Mouse (Mus musculus) right cerebral cortex, postnatal 10 days (tissue): ENCODE measurements at regions not wholly inside any gene's neighbourhood (a gene's known extent, or its start where the extent isn't known, plus 50 kb on each side); places are given as distances from the start of the nearest gene placed in this dataset.

Experiments
- DNase-seq, 2 experiments: peaks; one replicate each; pipeline ENCODE4 v3.0.0; 2021; ENCODE audit warnings: low spot score in 2 of 2

DNA sequence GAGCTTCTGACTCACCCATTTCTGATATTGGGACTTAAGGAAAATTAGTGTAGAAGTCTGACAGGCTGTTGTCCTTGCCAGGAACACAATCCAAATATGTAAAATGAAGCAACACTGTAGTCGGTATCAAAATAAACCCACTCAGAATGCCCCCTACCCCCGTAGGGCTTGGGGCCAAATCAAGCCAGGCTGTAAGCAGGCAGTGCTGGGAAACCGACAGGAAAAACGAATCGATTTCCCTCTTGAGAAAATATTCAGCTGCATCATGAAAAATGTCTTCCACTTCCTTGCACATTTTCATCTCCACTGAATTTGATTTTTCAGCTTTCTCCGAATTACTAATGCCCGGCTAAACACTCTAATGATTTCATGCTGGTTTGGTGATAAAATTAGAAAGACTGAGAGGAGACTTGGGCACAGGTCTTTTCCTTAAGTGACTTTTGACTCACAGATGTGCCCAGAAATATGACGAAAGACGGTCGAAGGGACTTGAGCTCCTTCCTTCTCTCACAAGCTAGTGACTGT, 485.7 kb downstream of the Fat4 start:
- no peak for DNase-seq

DNA sequence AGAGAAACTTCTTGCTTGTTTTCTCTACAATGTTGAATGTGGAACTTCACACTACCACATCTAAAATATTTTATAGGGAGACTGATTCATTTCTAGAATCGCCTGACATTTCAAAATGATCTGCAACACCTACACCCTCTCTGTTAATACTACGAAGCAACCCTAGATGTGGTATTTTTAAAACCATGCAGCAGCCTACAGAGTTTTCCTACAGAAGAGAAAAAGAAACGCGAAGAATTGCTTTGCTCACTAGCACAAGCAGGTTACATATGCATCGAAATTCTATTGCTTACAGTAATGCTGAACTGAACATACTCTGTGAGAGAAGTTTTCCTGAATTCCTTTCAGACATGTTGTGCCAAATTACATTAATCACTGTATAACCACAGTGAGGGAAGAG, 488.7 kb downstream of the Fat4 start:
- no peak for DNase-seq

DNA sequence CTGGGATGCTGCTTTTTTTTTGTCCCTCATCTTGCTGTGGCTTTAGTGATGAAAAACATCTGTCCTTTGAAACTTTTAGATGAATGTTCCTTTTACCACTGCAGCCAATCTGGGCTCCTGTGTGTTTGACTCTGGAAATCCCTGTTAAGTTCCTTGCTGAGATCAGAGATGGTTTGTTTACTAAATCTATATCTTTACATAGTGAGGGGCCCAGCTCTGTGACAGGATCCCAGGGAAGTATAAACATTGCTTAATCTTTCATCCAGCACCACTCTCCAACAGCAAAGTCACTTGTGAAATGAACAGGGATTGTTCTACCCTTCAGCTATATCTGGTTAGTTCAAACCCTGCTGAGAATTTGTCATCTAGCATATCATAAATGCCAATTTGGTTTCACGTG, 501.8 kb downstream of the Fat4 start:
- no peak for DNase-seq

DNA sequence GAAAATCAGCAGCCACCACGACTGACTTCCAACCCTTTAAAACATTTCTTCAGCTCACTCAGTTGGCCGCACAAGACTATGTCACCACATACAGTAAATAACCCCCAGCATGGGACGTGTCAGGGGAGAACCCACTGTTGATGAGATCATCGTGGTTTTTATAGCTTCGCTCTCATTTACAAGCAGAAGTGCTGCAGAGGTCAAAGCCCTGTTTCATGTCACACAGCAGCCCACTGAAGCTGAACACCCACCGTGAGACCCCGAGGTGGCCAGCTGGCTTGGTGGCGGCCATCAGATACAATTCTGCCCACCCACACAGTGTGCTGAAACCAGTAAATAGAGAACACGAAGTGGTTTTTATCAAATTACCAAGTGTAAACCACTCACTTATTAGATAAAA, 503.7 kb downstream of the Fat4 start:
- no peak for DNase-seq

DNA sequence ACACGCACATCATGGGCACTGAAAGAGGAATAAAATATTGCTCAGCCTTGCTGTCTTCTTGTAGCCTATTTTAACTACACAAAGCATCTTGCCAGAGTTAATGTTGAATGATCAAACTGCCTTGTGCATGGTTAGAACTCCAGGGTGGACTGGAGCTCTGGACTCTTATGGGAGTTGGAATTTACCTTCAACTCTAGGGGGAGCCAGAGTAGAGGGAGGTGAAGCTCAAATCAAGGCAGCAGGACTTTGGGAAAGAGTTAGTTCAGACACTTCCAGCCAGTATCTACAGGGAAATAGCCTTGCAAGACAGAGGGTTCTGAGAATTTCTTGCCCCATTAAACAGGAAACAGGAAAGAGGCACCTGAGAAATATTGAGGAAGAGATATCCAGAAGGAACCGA, 505.3 kb downstream of the Fat4 start:
- DNase-seq: no peak

DNA sequence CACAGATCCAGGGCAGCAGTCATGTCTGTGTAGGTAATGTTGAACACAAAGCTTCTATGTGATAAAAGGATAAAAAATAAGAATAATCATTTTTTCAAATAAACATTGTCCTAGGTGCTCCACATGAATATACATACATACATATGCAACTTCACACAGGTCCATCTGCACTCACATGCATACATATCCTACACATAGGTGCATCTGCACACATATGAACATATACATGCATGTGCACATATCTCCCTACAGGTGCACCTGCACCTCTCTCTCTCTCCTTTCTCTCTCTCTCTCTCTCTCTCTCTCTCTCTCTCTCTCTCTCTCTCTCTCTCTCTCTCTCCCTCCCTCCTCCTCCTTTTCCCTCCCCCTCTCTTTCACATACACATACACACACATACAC, 509.9 kb downstream of the Fat4 start:
- no peak for DNase-seq

DNA sequence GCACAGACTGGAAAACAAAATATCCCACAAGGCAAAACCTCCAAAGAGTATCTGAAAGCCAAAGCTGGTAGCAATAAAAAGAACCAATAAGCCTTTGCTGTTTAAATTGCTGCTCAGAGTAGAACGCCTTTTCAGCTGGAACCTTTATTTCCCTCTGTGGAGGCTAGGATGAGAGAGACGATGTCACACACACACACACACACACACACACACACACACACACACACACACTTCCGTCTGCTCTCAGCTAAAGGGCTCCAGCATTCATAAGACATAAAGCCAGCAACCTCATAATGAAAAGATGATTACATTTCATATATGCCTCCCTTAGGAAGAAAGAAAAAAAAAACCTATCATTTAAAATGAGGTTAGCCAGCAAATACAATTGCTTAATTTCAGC, 510.5 kb downstream of the Fat4 start:
- DNase-seq: no peak

DNA sequence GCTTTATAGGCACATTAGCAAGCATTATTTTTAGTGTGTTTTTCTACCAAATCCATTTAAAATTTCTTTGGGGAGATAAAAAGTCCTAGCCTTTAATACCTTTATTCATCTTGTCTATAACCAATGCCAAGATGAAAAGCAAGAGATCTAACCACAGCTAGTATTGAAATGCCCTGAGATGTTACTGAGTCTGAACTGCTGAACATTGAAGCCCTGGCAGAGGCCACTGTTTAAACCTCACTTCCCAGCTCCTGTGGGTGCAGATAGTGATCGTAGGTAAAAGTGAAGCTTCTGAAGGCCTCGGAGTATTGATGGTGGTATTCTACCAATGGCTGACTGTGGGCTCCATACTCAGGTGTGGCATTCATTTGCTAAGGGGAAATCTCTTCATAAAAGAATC, 510.9 kb downstream of the Fat4 start:
- no peak for DNase-seq

DNA sequence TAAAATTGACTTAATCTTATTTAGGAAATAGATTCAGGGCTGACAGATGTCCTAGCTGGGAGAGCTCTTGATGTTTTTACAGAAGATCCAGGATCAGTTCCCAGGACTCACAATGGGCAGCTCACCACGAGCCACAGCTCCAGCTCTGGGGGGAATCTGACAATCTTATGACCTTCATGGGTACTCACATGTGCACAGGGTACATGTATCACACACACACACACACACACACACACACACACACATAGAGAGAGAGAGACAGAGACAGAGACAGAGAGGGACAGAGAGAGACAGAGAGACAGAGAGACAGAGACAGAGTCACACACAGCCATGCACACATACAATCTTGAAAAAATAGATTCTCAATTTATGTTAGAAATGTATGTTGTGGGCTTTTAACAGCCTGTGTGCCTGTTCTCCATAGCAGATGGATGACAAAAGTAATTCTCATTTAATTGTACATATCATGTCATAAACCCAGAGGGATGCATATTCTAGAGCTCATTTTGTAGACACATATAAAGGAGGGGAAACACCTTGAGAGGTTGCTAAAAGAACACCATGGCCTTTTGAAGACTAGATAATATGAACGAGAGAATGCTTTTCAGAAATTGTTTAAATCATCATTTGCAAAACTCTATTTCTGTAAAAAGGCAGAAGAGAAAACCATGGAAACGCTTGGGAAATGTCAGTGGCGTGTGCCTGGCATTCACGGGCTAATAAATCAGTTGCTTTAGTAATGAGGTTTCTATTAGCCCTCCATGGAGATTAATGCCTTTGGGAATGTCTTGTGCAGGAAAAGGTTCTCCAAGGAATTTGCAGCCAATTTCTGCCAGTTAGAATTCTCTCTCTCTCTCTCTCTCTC, 538.3 kb downstream of the Fat4 start:
- DNase-seq: no peak

DNA sequence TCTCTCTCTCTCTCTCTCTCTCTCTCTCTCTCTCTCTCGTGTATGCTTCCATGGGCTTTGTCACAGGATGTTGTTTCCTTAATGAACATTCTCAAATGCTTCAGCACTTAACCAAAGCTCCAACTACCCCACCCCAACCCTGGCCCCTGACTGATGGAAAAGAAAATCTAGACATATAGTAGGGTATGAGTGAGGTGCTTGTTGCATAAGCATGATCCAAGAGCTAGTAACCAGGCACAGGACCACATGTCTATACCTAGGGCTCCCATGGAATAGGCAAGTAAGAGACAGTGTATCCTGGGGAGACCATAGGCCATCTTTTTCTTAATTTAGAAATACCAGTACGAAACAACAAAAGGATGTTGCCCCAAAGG, 538.9 kb downstream of the Fat4 start:
- DNase-seq: no peak

DNA sequence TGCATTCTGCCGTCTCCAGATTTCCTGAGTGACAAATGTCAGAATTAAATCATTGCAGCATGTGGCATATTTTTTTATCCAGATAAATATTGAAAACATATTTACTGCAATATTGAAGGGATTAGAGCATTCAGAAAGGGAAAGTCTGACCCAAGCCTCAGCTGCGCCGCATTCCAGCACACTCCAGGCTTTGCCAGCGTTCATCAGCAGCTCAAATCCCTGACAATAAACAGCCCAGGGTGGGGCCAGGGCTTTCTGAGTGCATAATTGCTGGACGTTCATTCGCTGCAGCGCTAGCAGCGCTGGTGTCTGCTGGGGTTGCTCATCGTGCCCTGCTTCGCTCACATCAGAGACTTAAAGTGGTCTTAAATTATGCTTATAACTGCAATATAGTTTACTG, 556.6 kb downstream of the Fat4 start:
- DNase-seq: no peak

DNA sequence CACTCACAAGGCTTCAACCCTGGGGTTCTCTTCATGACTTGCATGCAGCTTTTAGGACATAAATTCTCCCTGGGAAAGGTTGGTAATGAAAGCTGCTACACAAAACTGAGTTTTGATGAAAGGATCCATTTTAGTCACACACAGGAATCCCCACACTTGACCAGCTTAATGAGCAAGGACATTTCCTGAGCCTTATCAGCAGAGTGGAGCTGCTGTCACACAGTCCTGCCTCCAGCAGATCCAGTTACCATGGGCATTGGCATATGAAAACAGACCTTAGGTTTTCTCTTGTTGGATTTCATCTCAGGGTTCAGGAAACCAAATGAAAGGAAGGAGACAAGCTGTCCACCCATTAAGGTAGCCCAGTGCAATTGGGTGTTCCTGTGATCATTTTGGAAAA, 568.9 kb downstream of the Fat4 start:
- DNase-seq: no peak

DNA sequence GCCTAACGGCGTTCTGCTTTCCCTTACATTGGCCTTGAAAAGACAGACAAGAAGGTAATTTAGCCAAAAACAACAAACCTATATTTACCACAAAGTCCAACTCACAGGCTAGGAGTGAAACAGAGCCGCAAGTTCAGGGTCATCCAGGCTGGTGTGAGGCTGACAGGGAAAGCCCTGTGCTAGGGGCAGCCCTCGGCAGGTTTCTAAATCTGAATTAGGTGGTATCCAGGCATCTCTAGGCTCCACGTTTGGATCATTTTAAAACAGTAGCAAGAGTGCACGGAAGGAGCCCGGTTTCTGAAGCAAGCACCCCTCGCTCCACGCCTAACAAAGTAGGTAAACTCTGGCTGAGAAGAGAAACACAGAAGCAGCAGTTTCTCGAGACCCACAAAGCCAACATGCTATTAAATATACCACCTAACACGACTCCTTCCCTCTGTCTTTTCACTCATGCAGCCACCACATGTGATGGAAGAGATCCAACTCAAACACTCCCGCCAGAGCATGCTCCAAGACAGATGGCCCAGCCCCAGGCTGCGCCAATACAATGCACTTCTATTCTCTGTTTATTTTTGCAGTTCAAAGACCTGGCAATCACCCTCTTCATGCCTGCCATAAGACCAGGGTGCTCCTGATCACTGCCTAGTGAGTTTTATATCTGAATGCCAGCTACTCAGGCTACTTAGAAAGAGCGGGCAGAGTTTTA, 573.6 kb downstream of the Fat4 start:
- peak; percentile 25 to 27 for DNase-seq

DNA sequence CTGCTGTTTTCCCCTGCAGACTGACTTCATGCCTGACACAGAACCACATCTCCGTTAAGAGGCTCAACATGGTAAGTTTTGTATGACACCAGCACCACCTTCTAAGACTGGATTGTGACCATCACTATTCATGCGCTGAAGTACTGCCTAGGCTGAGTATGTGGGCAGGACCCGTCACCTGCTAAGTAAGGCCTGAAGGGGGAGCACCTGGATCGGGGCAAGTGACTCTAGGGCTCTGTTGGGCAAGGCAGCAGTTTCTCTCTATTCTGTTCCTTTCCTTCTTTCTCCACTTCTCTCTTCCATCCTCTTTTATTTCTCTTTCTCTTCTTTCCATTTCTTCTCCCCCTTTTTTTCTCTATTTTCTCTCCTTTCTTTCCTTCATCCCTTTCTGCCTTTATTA, 574.8 kb downstream of the Fat4 start:
- DNase-seq: no peak

DNA sequence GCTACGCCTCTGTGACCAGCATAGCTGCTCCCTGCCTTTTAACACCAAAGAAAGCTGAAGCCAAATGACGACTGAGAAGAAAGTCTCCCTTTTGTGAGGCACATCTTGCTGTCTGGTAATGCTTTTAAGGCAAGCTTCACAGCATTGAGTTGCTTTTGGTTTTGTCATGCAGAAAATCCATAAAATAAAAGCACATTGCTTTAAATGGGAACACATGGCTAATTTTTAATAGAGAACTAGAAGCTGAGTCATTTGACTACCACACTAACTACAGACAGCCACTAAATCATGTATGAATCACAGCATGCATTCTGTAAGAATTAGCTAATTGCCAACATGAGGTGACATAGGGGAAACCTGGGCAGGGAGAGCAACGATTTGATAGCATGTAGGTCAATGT, 579.1 kb downstream of the Fat4 start:
- DNase-seq: no peak

DNA sequence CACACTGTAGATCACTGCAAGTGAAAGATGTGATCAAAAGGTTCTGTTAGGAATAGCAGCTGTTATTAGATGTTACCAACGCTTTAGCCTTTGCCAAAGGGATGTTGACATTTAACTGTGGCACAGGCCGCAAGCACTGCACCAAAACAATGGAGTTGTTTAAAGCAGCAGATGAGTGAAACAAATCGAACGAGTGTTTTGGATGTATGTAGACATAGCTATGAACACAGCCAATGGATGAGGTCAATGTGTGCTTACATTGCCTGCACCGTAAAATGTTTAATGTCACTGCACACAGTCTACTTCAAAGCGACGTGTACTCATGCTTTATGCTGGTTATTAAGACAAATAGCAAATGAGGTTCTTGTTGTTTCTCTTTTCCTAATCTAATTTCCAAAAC, 602.7 kb downstream of the Fat4 start:
- DNase-seq: no peak

DNA sequence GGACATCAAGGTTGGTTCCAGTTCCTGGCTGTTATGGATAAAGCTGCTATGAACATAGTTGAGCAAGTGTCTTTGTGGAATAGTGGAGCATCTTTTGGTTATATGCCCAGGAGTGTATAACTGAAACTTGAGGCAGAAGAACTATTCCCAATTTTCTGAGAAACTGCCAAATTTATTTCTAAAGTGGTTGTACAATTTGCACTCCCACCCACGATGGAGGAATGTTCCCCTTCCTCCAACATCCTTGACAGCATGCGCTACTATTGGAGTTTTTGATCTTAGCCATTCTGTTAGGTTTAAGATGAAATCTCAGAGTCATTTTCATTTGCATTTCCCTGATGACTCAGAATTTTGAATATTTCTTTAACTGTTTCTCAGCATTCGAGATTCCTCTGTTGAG, 607.6 kb downstream of the Fat4 start:
- no peak for DNase-seq

DNA sequence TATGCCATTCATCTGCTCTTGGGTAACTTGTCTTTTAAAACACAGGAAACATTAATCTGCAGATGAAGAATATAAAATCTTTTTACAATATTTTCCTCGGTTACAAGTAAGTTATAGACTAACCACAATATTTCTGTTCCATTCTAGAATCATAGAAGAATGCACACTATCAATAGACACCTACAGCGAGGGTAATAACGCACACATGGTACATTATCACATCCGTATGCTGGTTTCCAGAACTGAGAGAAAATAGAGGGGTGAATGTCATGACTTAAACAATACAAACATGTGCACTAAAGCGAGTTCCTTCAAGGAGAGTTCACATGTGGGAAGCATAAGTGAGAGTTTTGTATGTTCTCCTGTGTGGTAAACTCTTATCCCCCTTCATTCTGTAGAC, 641.3 kb downstream of the Fat4 start:
- DNase-seq: no peak

DNA sequence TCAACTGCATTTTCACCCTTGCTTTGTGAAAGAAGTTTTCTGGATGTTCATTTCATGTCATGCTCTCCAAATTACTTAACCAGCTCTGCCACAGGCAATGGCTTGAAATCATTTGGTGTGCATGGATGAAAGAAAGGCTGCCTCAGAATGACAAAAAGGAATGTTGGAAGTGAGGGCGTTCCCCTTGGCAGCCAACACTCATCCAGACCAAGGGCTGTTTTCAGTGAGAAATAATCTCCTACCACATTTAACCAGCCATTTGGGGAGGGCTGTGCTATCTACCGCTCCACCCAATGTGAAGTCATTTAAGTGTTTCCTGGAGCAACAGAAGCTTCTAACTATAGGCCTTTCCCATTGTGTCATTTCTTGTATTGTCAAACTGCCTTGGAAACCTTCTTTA, 650.8 kb downstream of the Fat4 start:
- DNase-seq: no peak

DNA sequence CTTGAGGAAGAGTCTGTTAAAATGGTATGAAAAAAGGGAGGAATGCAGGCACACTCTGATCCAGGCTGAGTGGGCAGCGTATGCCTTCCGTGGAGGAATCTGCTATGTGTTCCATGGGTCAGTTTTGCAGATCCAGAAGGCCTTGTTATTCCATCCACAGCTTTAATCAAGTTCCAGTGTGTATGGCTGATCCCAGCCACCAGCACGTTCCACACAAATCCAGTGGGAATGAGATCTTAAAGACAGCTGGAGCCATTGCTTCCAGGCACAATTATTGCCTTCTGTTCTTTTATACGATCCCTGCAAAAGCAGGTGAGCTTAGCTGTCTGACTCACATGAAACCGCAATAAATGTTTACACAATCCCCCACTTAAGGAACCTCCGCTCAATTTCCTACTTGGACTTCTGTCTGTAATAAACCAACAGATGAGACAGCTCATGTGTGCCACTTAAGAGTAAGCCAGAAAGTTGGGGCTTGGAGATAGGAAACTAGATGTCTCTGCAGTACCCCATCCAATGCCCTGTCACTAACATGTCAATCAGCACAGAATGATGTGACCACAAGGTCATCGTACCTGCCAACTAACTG, 653.9 kb downstream of the Fat4 start:
- no peak for DNase-seq

DNA sequence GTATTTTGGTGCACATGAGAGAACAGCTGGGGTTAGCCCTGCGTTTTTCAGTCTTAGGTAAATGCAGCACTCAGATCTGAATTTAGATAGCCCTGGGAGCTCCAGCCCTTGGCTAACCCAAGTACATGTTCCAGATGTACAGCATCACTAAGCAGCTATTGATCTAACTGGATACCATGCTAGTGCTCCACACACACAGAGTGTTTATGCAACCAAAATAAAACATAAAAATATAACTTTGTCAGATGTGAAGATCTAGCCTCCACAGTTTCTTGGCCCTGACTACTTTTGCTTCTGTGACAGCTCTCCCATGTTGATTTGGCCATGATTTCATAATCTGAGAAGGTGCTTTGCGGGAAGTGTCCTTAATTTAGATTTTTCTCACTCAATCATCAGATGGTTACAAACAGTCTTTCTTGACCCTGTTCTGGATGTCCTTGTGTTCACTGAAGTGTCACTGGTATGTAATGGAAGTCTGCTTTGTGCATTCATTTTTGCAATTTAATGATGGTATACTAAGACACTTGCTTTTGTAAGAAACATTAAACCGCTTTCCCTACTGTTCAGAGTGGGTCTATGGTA, 672.8 kb downstream of the Fat4 start:
- DNase-seq: no peak

DNA sequence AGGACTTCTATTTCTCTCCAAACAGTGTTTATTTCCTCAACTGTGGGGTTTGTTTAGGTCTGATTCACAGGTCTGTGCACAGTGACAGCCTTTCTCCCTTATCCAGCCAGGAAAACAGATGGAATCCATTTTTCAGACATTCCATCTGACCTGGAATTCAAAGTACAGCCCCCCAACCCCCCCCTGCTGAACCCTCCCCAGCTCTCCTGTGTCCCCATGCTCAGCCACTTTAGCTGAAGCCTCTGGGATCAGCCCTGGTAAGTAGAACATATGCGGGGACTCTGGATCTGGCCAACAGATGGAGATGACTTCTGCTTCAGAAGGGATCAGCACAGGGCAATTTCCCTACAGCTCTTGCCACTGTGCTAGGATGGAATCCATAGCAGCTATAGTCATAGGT, 674.2 kb downstream of the Fat4 start:
- no peak for DNase-seq
